In the genomic region with DNA sequence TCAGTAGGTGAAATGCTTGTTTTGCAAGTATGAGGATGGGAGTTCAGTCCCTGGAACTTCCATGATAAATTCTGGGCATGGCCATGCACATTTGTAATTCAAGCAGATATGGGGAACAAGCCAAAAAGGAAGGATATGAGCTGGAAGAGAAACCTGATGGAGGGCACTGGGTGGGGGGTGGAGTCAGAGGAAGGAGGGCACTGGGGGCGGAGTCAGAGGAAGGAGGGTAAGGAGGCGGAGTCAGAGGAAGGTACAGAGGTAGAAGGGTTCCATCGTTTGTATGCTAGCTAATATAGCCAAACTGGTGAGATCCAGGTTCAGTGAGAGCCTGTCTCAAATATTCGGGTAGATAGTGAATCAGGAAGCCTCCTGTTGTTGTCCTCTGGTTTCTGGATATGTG, we compare ENCODE assay signal across 31 mouse cellular contexts. TPM values are rescaled to one million over a fixed set of nuclear protein-coding genes. Genes with fewer than 3 reads are reported as not detected.
DNase-seq lines count a peak whose midpoint lies in the region; ATAC-seq lines count a peak whose summit lies in the region.
"Had no signal": no experiment of that assay in that cellular context is flagged by ENCODE, and none has a peak within 500 bp of the region (broad histone marks: within the 10 kb centered on the region; RNA-seq: fewer than 3 reads in every experiment).

No protein-coding gene starts in this region.

- peak; percentile 23 for DNase-seq in liver
- DNase-seq in liver, embryonic 11.5 days (ENCODE audit: low spot score), result no peak
- DNase-seq in B cell, adult 2 months, result peak; percentile 46 to 62
- peak; percentile 11 for DNase-seq in adipocyte (ENCODE audit: low spot score)
- DNase-seq in adrenal gland, adult 18-20 months (ENCODE audit: low spot score in 2 of 2), result no peak
- no peak for DNase-seq in cerebellum, postnatal 36 days
- DNase-seq: adrenal gland, adult 2 months; adrenal gland, postnatal 36 days; cerebellum, adult 8-10 months; cerebellum, postnatal 25 days; gastrocnemius, postnatal 25 days; heart, adult 18-20 months; heart, postnatal 36 days; kidney, adult 9 months; kidney, postnatal 14 days; layer of hippocampus, adult 9-11 months; lung, adult 18-20 months; lung, postnatal 4 days; midbrain, embryonic 14.5 days; right cerebral cortex, postnatal 14 days; thymus, adult 18-20 months had no signal

- peaks cover 11% of the 10 kb centered on the region for H3K4me1 ChIP-seq in liver, embryonic 11.5 days (replicated peaks; ENCODE audit: control insufficient read depth, insufficient read depth, low read length)
- no peaks in the 10 kb centered on the region for H3K4me1 ChIP-seq in forebrain, embryonic 13.5 days
- H3K4me1 ChIP-seq: forebrain, embryonic 15.5 days had no signal

- ATAC-seq in liver, embryonic 11.5 days (replicated peaks; ENCODE audit: low FRiP score), result no peak
- ATAC-seq in megakaryocyte progenitor cell, adult 5-6 weeks (replicated peaks; ENCODE audit: poor library complexity), result peak; percentile 45
- ATAC-seq in forebrain, embryonic 13.5 days, result no peak
- ATAC-seq: CD4-positive, CD25-positive, alpha-beta regulatory T cell, adult 4 months; forebrain, embryonic 15.5 days; intestine, postnatal 0 days; lung, postnatal 0 days had no signal

- no peak overlapping the region for H3K27ac ChIP-seq in liver, embryonic 11.5 days (ENCODE audit: low read depth, low read length)
- no peak overlapping the region for H3K27ac ChIP-seq in forebrain, embryonic 13.5 days
- H3K27ac ChIP-seq: forebrain, embryonic 15.5 days; hindbrain, embryonic 14.5 days had no signal

- no peaks in the 10 kb centered on the region for H3K27me3 ChIP-seq in liver, embryonic 11.5 days (replicated peaks; ENCODE audit: control insufficient read depth, insufficient read depth, low read length)
- no peaks in the 10 kb centered on the region for H3K27me3 ChIP-seq in forebrain, embryonic 13.5 days
- H3K27me3 ChIP-seq: forebrain, embryonic 15.5 days had no signal

- no peak overlapping the region for H3K9ac ChIP-seq in liver, embryonic 11.5 days (ENCODE audit: low read depth, low read length)
- H3K9ac ChIP-seq in forebrain, embryonic 13.5 days, result no peak overlapping the region
- H3K9ac ChIP-seq: forebrain, embryonic 15.5 days; hindbrain, embryonic 14.5 days had no signal

- H3K9me3 ChIP-seq in liver, embryonic 11.5 days (ENCODE audit: control insufficient read depth, low read length), result no peaks in the 10 kb centered on the region; the same call in 1 of the 2 replicates
- H3K9me3 ChIP-seq in forebrain, embryonic 13.5 days (replicated peaks), result no peaks in the 10 kb centered on the region
- H3K9me3 ChIP-seq: forebrain, embryonic 15.5 days had no signal

- no peak overlapping the region for H3K4me2 ChIP-seq in liver, embryonic 11.5 days
- no peak overlapping the region for H3K4me2 ChIP-seq in forebrain, embryonic 13.5 days
- H3K4me2 ChIP-seq: forebrain, embryonic 15.5 days; heart, embryonic 11.5 days; hindbrain, embryonic 14.5 days had no signal

- WGBS in liver, embryonic 11.5 days, result 58% methylated on average over 4 of the region's 4 CpGs
- 87% methylated on average over 4 of the region's 4 CpGs for WGBS in forebrain, embryonic 13.5 days

- H3K36me3 ChIP-seq in liver, embryonic 11.5 days (ENCODE audit: control insufficient read depth, insufficient read depth, low read length), result no peaks in the 10 kb centered on the region
- H3K36me3 ChIP-seq in forebrain, embryonic 13.5 days (ENCODE audit: poor library complexity, severe bottlenecking), result no peaks in the 10 kb centered on the region
- H3K36me3 ChIP-seq: forebrain, embryonic 15.5 days had no signal

- H3K4me3 ChIP-seq in liver, embryonic 11.5 days (ENCODE audit: low read depth, low read length), result no peak overlapping the region
- H3K4me3 ChIP-seq in forebrain, embryonic 13.5 days, result no peak overlapping the region
- H3K4me3 ChIP-seq: forebrain, embryonic 15.5 days had no signal

RNA-seq across cellular contexts. Expression of a gene that starts 14.1 kb away (rescaled TPM):
- polyA plus RNA-seq in liver, embryonic 11.5 days (2014; fragmentation: Nextera tagmentation; extraction: Ambion mirVana), result 27.1 and 28.8 TPM in 2 replicates
- 42.1 and 42.6 TPM in 2 replicates for total RNA-seq in megakaryocyte progenitor cell, adult 5-6 weeks (2015)
- total RNA-seq in megakaryocyte progenitor cell, adult 5-6 weeks (2017), result 93.6 and 125 TPM in 2 replicates
- 1 to 10 TPM; 2.7 to 2.8 TPM for total RNA-seq in adrenal gland, adult 18-20 months (2021)
- 0.39 and 0.92 TPM in 2 replicates for polyA plus RNA-seq in forebrain, embryonic 13.5 days (2015; fragmentation: Nextera tagmentation; extraction: Ambion mirVana)

RNA-seq across cellular contexts. Expression of a gene that starts 53.6 kb away (rescaled TPM):
- polyA plus RNA-seq in liver, embryonic 11.5 days (2014; fragmentation: Nextera tagmentation; extraction: Ambion mirVana), result 5.0 and 6.0 TPM in 2 replicates
- total RNA-seq in megakaryocyte progenitor cell, adult 5-6 weeks (2015), result 0.27 and 0.29 TPM in 2 replicates
- 1.1 and 1.5 TPM in 2 replicates for total RNA-seq in megakaryocyte progenitor cell, adult 5-6 weeks (2017)
- total RNA-seq in adrenal gland, adult 18-20 months (2021), result 10 to 100 TPM; 20.2 to 36.8 TPM
- 101 and 102 TPM in 2 replicates for polyA plus RNA-seq in forebrain, embryonic 13.5 days (2015; fragmentation: Nextera tagmentation; extraction: Ambion mirVana)
- total RNA-seq: monocyte, adult 5-6 weeks had no signal
- polyA plus RNA-seq: liver, adult 2 months had no signal

Comparison
In these comparisons a context has a peak if more than half of its experiments do, and no peak if none do; other contexts are left out.
1. DNase-seq: peak in liver (single experiment), B cell, adult 2 months (2 of 2) and adipocyte (single experiment); none in liver, embryonic 11.5 days (single experiment), adrenal gland, adult 18-20 months (0 of 2) and cerebellum, postnatal 36 days (0 of 2).
2. RNA of a gene that starts 14.1 kb away (total RNA-seq): 42.1 to 125 TPM in megakaryocyte progenitor cell, adult 5-6 weeks; 2.7 to 2.8 TPM in adrenal gland, adult 18-20 months; every median in the first group is over 10 times any median in the second.
3. RNA of a gene that starts 53.6 kb away (total RNA-seq): 20.2 to 36.8 TPM in adrenal gland, adult 18-20 months; 0.27 to 1.5 TPM in megakaryocyte progenitor cell, adult 5-6 weeks; every median in the first group is over 4 times any median in the second.